Mouse (Mus musculus): ENCODE data around the gene Denr. TPM values are rescaled to one million over a fixed set of nuclear protein-coding genes. Genes with fewer than 3 reads are reported as not detected.

The Denr gene
- total RNA-seq, 2 experiments from 2014 or later = 60.9 to 61.0 TPM

GRCm38 (mm10) chr5:123906146-123906975 lies 614 bp upstream of the Denr start:
- no peak for DNase-seq

- DNase-seq = no peak
These were observed 629 bp downstream of the Denr start for GRCm38 (mm10) chr5:123907631-123907977.

GRCm38 (mm10) chr5:123914852-123915251 lies 7.9 kb downstream of the Denr start:
- DNase-seq = no peak

GRCm38 (mm10) chr5:123922112-123922511 lies 15.1 kb downstream of the Denr start:
- DNase-seq = no peak

- no peak for DNase-seq
These were observed 20.1 kb downstream of the Denr start, which contains the start of gene Gm43518 for GRCm38 (mm10) chr5:123927118-123927517. Gene Gm43518 (plus strand): TSS chr5:123927418.

GRCm38 (mm10) chr5:123930508-123930989 lies 23.6 kb downstream of the Denr start, which contains the start of gene Ccdc62:
Gene Ccdc62 (plus strand): TSS chr5:123930679.
- DNase-seq = peak; percentile 95

- DNase-seq = no peak
These were observed 24.2 kb downstream of the Denr start for GRCm38 (mm10) chr5:123931131-123931530.

GRCm38 (mm10) chr5:123932927-123933326 lies 26.0 kb downstream of the Denr start:
- DNase-seq = no peak

- DNase-seq = no peak
These were observed 26.6 kb downstream of the Denr start for GRCm38 (mm10) chr5:123933556-123933955.

- DNase-seq = no peak
These were observed 27.1 kb downstream of the Denr start for GRCm38 (mm10) chr5:123933957-123934591.

GRCm38 (mm10) chr5:123935931-123936330 lies 29.0 kb downstream of the Denr start:
- DNase-seq = no peak

GRCm38 (mm10) chr5:123938479-123938878 lies 31.5 kb downstream of the Denr start:
- DNase-seq = no peak

- DNase-seq = no peak
These were observed 39.6 kb downstream of the Denr start for GRCm38 (mm10) chr5:123946546-123946945.

GRCm38 (mm10) chr5:123947041-123947761 lies 40.2 kb downstream of the Denr start:
- no peak for DNase-seq

- no peak for DNase-seq
These were observed 45.5 kb downstream of the Denr start for GRCm38 (mm10) chr5:123952365-123953045.

GRCm38 (mm10) chr5:123957213-123957612 lies 50.2 kb downstream of the Denr start:
- DNase-seq = no peak

- DNase-seq = no peak
These were observed 52.0 kb downstream of the Denr start for GRCm38 (mm10) chr5:123959018-123959417.

- DNase-seq = no peak
These were observed 53.2 kb downstream of the Denr start for GRCm38 (mm10) chr5:123960129-123960528.

GRCm38 (mm10) chr5:123961046-123961445 lies 54.1 kb downstream of the Denr start:
- no peak for DNase-seq

- no peak for DNase-seq
These were observed 57.2 kb downstream of the Denr start for GRCm38 (mm10) chr5:123964208-123964607.

- no peak for DNase-seq
These were observed 59.8 kb downstream of the Denr start for GRCm38 (mm10) chr5:123966759-123967158.

- no peak for DNase-seq
These were observed 61.5 kb downstream of the Denr start for GRCm38 (mm10) chr5:123968468-123968867.
